Mouse (Mus musculus) myocyte (in vitro differentiated cells): ENCODE data around the gene Hpcal4.
A peak's percentile ranks its signal among the peaks of the same experiment; 100 is the strongest.

Experiments used
- CEBPB ChIP-seq: IDR thresholded peaks from 2 replicates; pipeline ENCODE4 v1.6.1; 2011; ENCODE audit warnings: mild to moderate bottlenecking, moderate library complexity; ENCODE audit not compliant: poor library complexity, insufficient read depth, severe bottlenecking
- E2F4 ChIP-seq: IDR thresholded peaks from one replicate; pipeline ENCODE4 v1.6.1; 2011; ENCODE audit warnings: mild to moderate bottlenecking, control low read depth, moderate library complexity; ENCODE audit not compliant: insufficient read depth
- MAX ChIP-seq: IDR thresholded peaks from one replicate; pipeline ENCODE4 v1.6.1; 2011; ENCODE audit warnings: low read depth, mild to moderate bottlenecking, control low read depth
- MYOD1 ChIP-seq, 3 experiments: IDR thresholded peaks; one replicate each; pipeline ENCODE4 v1.6.1; 2011; ENCODE audit warnings: control low read depth in 2 of 3, low read depth in 2 of 3, mild to moderate bottlenecking in 2 of 3, moderate library complexity in 1 of 3; ENCODE audit not compliant: insufficient read length in 2 of 3, control insufficient read depth in 1 of 3
- MYOG ChIP-seq, 3 experiments: IDR thresholded peaks; one replicate each; pipeline ENCODE4 v1.6.1; 2011; ENCODE audit warnings: control low read depth in 2 of 3, low read depth in 2 of 3, mild to moderate bottlenecking in 2 of 3; ENCODE audit not compliant: insufficient read length in 2 of 3, control insufficient read depth in 1 of 3, insufficient read depth in 1 of 3
- POLR2A ChIP-seq: IDR thresholded peaks from one replicate; pipeline ENCODE4 v1.6.1; 2011; ENCODE audit warnings: low read depth, mild to moderate bottlenecking, control low read depth, moderate library complexity; ENCODE audit not compliant: insufficient read length
- POLR2AphosphoS2 ChIP-seq: IDR thresholded peaks from one replicate; pipeline ENCODE4 v1.6.1; 2011; ENCODE audit warnings: low read depth, control low read depth; ENCODE audit not compliant: insufficient read length
- REST ChIP-seq: IDR thresholded peaks from one replicate; pipeline ENCODE4 v1.6.1; 2011; ENCODE audit warnings: mild to moderate bottlenecking, control low read depth, moderate library complexity; ENCODE audit not compliant: insufficient read depth, insufficient read length
- TCF12 ChIP-seq: IDR thresholded peaks from one replicate; pipeline ENCODE4 v1.6.1; 2011; ENCODE audit warnings: mild to moderate bottlenecking, control low read depth; ENCODE audit not compliant: poor library complexity, insufficient read depth, severe bottlenecking
- TCF3 ChIP-seq: IDR thresholded peaks from one replicate; pipeline ENCODE4 v1.6.1; 2011; ENCODE audit warnings: low read depth, control low read depth; ENCODE audit not compliant: insufficient read length
- USF1 ChIP-seq: IDR thresholded peaks from one replicate; pipeline ENCODE4 v1.6.1; 2011; ENCODE audit warnings: low read depth, mild to moderate bottlenecking, control low read depth, moderate library complexity

DNA sequence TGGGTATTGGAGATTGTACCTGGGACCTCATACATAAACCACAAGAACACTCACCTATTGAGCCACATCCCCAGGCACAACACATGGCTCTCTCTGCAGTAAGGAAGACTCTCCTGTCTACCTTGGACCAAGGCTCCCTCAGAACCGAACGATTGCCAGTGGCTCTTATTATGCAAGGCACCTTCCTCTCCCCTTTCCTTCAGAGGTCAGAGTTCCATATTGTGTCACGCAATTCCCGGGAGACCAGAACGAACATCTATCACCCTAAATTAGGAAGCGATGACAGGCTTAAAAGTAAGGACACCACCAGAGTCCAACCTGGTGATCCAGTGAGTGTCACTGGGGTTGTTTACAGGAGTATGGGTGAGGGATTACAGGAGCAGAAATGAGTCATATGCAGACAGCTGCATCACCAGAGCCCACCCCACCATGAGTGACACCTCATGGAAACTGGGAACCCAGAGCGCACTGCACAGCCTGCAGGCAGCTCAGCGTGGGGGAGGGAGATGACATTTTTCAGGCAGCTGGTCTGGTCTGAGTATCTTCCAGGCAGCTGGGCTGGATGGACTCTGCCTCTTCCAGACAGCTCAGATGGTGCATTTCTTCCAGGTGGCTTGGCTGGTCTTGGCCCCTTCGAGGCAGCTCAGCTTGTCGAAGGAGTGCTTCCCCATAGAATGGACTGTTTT is 42.8 kb downstream of the Hpcal4 start:
- TF ChIP-seq E2F4: no peak
- peak; percentile 44 for TF ChIP-seq POLR2A
- peak; percentile 98 for TF ChIP-seq TCF12
- TF ChIP-seq POLR2AphosphoS2: no peak
- no peak for TF ChIP-seq MAX
- peak in 2 of 3 experiments; percentile 98 to 99 for TF ChIP-seq MYOD1 (IDR thresholded peaks at IDR 0.05; ENCODE audit: control insufficient read depth in 1 of 3, insufficient read length in 2 of 3, low read depth in 2 of 3)
- no peak for TF ChIP-seq USF1
- TF ChIP-seq MYOG (IDR thresholded peaks at IDR 0.05; ENCODE audit: control insufficient read depth in 1 of 3, insufficient read depth in 1 of 3, insufficient read length in 2 of 3, low read depth in 2 of 3): peak; percentile 90 to 100 (median 94)
- peak; percentile 96 for TF ChIP-seq TCF3
- TF ChIP-seq CEBPB: peak; percentile 48
- TF ChIP-seq REST: no peak
